15 mouse cellular contexts compared by ENCODE assay signal in genomic region chr12:109388791-109389190, GRCm38 (mm10).
A peak's percentile ranks its signal among the peaks of the same experiment; 100 is the strongest.
DNase-seq lines count a peak whose midpoint lies in the region; ATAC-seq and TF ChIP-seq lines count a peak whose summit lies in the region.
"Had no signal": no experiment of that assay in that cellular context is flagged by ENCODE, and none has a peak within 500 bp of the region (broad histone marks: within the 10 kb centered on the region; RNA-seq: fewer than 3 reads in every experiment).

No protein-coding gene starts in this region.

- WGBS in kidney, embryonic 16.5 days = 15% methylated on average over 7 of the region's 7 CpGs
- WGBS in kidney, embryonic 15.5 days = 22% methylated on average over 7 of the region's 7 CpGs
- 46% methylated on average over 7 of the region's 7 CpGs for WGBS in neural tube, embryonic 15.5 days
- 35% methylated on average over 7 of the region's 7 CpGs for WGBS in limb, embryonic 11.5 days
- WGBS in forebrain, postnatal 0 days = 56% methylated on average over 7 of the region's 7 CpGs

- H3K9me3 ChIP-seq in kidney, embryonic 16.5 days (ENCODE audit: low read length) = no peaks in the 10 kb centered on the region
- no peaks in the 10 kb centered on the region for H3K9me3 ChIP-seq in kidney, embryonic 15.5 days (replicated peaks)
- H3K9me3 ChIP-seq in neural tube, embryonic 15.5 days (replicated peaks) = no peaks in the 10 kb centered on the region
- no peaks in the 10 kb centered on the region for H3K9me3 ChIP-seq in limb, embryonic 11.5 days (ENCODE audit: control insufficient read depth, low read length)
- no peaks in the 10 kb centered on the region for H3K9me3 ChIP-seq in forebrain, postnatal 0 days (ENCODE audit: low read length)
- H3K9me3 ChIP-seq: forebrain, embryonic 10.5 days; heart, embryonic 12.5 days; hindbrain, embryonic 10.5 days; midbrain, embryonic 15.5 days had no signal

- no peak overlapping the region for H3K27ac ChIP-seq in kidney, embryonic 16.5 days (ENCODE audit: low read length)
- H3K27ac ChIP-seq in kidney, embryonic 15.5 days = no peak overlapping the region
- no peak overlapping the region for H3K27ac ChIP-seq in neural tube, embryonic 15.5 days (replicated peaks)
- H3K27ac ChIP-seq in limb, embryonic 11.5 days (replicated peaks; ENCODE audit: low read depth, low read length) = no peak overlapping the region
- no peak overlapping the region for H3K27ac ChIP-seq in forebrain, postnatal 0 days (ENCODE audit: low read depth, low read length)
- H3K27ac ChIP-seq: forebrain, embryonic 10.5 days; hindbrain, embryonic 10.5 days; midbrain, embryonic 15.5 days had no signal

- TF ChIP-seq CTCF in forebrain, postnatal 0 days (IDR thresholded peaks at IDR 0.05; ENCODE audit: low read depth) = no peak

- no peaks in the 10 kb centered on the region for H3K36me3 ChIP-seq in kidney, embryonic 16.5 days (ENCODE audit: insufficient read depth, low read length)
- H3K36me3 ChIP-seq in kidney, embryonic 15.5 days = no peaks in the 10 kb centered on the region
- no peaks in the 10 kb centered on the region for H3K36me3 ChIP-seq in neural tube, embryonic 15.5 days
- no peaks in the 10 kb centered on the region; the same call in 1 of the 2 replicates for H3K36me3 ChIP-seq in limb, embryonic 11.5 days (ENCODE audit: control insufficient read depth, insufficient read depth, low read length)
- no peaks in the 10 kb centered on the region for H3K36me3 ChIP-seq in forebrain, postnatal 0 days (ENCODE audit: insufficient read depth)
- H3K36me3 ChIP-seq: forebrain, embryonic 10.5 days; heart, embryonic 12.5 days; hindbrain, embryonic 10.5 days; midbrain, embryonic 15.5 days had no signal

- H3K4me1 ChIP-seq in kidney, embryonic 16.5 days (ENCODE audit: insufficient read depth, low read length) = peaks cover 11% of the 10 kb centered on the region
- H3K4me1 ChIP-seq in kidney, embryonic 15.5 days = peaks cover 8% of the 10 kb centered on the region
- peaks cover 12% of the 10 kb centered on the region for H3K4me1 ChIP-seq in neural tube, embryonic 15.5 days
- H3K4me1 ChIP-seq in limb, embryonic 11.5 days (ENCODE audit: control insufficient read depth, insufficient read depth, low read length) = peaks cover 2% of the 10 kb centered on the region; the same call in 1 of the 2 replicates
- H3K4me1 ChIP-seq in forebrain, postnatal 0 days (ENCODE audit: insufficient read depth) = peaks cover 11% of the 10 kb centered on the region
- H3K4me1 ChIP-seq: heart, embryonic 12.5 days had no signal

- H3K27me3 ChIP-seq in kidney, embryonic 16.5 days (ENCODE audit: insufficient read depth, low read length) = 0 out of 2 replicates have a peak, but pooled peaks cover 6% of the 10 kb centered on the region
- peaks cover 7% of the 10 kb centered on the region; the same call in 1 of the 2 replicates for H3K27me3 ChIP-seq in kidney, embryonic 15.5 days
- 0 out of 2 replicates have a peak, but pooled peaks cover 3% of the 10 kb centered on the region for H3K27me3 ChIP-seq in neural tube, embryonic 15.5 days (replicated peaks)
- H3K27me3 ChIP-seq in limb, embryonic 11.5 days (ENCODE audit: control insufficient read depth, insufficient read depth, low read length) = no peaks in the 10 kb centered on the region
- H3K27me3 ChIP-seq in forebrain, postnatal 0 days (ENCODE audit: insufficient read depth, low read length) = no peaks in the 10 kb centered on the region
- H3K27me3 ChIP-seq: midbrain, embryonic 15.5 days had no signal

- H3K4me2 ChIP-seq in kidney, embryonic 16.5 days (replicated peaks; ENCODE audit: low read depth, low read length) = no peak overlapping the region
- no peak overlapping the region for H3K4me2 ChIP-seq in kidney, embryonic 15.5 days
- H3K4me2 ChIP-seq in neural tube, embryonic 15.5 days = no peak overlapping the region
- H3K4me2 ChIP-seq in limb, embryonic 11.5 days (ENCODE audit: low read depth, severe bottlenecking) = no peak overlapping the region
- no peak overlapping the region for H3K4me2 ChIP-seq in forebrain, postnatal 0 days (ENCODE audit: low read depth)
- H3K4me2 ChIP-seq: heart, embryonic 12.5 days; midbrain, embryonic 15.5 days had no signal

- H3K4me3 ChIP-seq in kidney, embryonic 16.5 days (ENCODE audit: low read length) = no peak overlapping the region
- H3K4me3 ChIP-seq in kidney, embryonic 15.5 days (replicated peaks) = no peak overlapping the region
- H3K4me3 ChIP-seq in neural tube, embryonic 15.5 days (replicated peaks) = no peak overlapping the region
- no peak overlapping the region for H3K4me3 ChIP-seq in limb, embryonic 11.5 days (ENCODE audit: low read depth, low read length)
- no peak overlapping the region for H3K4me3 ChIP-seq in forebrain, postnatal 0 days (ENCODE audit: low read depth, low read length)
- H3K4me3 ChIP-seq: forebrain, embryonic 10.5 days; heart, embryonic 12.5 days; hindbrain, embryonic 10.5 days; midbrain, embryonic 15.5 days had no signal

- DNase-seq in neural tube, embryonic 10.5 days (ENCODE audit: extremely low spot score, low spot score) = peak; percentile 25
- peak; percentile 21 for DNase-seq in limb, embryonic 11.5 days (ENCODE audit: low spot score)
- no peak for DNase-seq in thymus, postnatal 4 days
- no peak for DNase-seq in forebrain, postnatal 0 days
- DNase-seq: cerebellum, adult 11-12 months; gastrocnemius, postnatal 25 days; spleen, adult 18-20 months; thymus, adult 18-20 months had no signal

- no peak overlapping the region for H3K9ac ChIP-seq in kidney, embryonic 16.5 days (replicated peaks; ENCODE audit: low read length)
- no peak overlapping the region for H3K9ac ChIP-seq in kidney, embryonic 15.5 days
- H3K9ac ChIP-seq in neural tube, embryonic 15.5 days (replicated peaks) = no peak overlapping the region
- no peak overlapping the region for H3K9ac ChIP-seq in limb, embryonic 11.5 days (ENCODE audit: low read length)
- H3K9ac ChIP-seq in forebrain, postnatal 0 days = no peak overlapping the region
- H3K9ac ChIP-seq: heart, embryonic 12.5 days; midbrain, embryonic 15.5 days had no signal

- 0 out of 2 replicates have a peak, but pooled peaks have one; percentile 12 for ATAC-seq in kidney, embryonic 16.5 days (ENCODE audit: low FRiP score, low TSS enrichment)
- ATAC-seq in kidney, embryonic 15.5 days (replicated peaks; ENCODE audit: low FRiP score) = no peak
- ATAC-seq in neural tube, embryonic 15.5 days (ENCODE audit: low FRiP score) = no peak
- ATAC-seq in limb, embryonic 11.5 days (ENCODE audit: insufficient number of reproducible peaks, low FRiP score, low TSS enrichment, low read depth) = no peak
- ATAC-seq in forebrain, postnatal 0 days = no peak
- ATAC-seq: midbrain, embryonic 15.5 days had no signal

Comparison
In these comparisons a context has a peak if more than half of its experiments do, and no peak if none do; other contexts are left out.
1. DNase-seq: peak in neural tube, embryonic 10.5 days (single experiment) and limb, embryonic 11.5 days (single experiment); none in thymus, postnatal 4 days (single experiment) and forebrain, postnatal 0 days (single experiment).